Mouse (Mus musculus): ENCODE data around the gene Fam13c. TPM values are rescaled to one million over a fixed set of nuclear protein-coding genes. Genes with fewer than 3 reads are reported as not detected.
"Not testable (repeated sequence)": the region's sequence is repeated elsewhere in the genome, so short reads cannot be mapped to it uniquely, and the experiment has no call there.

Fam13c gene
- total and polyA plus RNA-seq, 2 experiments = 0.02 to 0.09 TPM

DNA sequence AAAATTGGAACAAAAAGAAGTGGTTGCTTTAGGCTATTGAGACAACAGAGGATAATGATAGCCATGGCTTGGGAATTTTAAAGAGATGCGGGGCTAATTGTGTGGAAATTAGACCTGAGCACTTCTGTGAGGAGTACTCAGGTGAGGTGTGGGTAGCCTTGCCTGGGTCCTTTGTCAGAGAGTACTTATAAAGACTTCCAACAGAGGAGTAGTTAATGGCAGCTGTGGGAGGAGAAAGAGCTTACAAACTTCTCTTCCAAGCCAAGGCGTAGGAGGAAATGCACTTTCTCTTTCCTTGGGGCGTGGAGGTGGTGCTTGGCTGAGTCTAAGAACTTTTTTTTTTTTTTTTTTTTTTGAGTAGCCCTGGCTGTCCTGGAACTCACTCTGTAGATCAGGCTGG is 6.9 kb upstream of the Fam13c start:
- Histone ChIP-seq H3K4me3 (ENCODE audit: insufficient read depth, low read depth, low read length) (no peak overlapping the region), H3K27me3 (ENCODE audit: control insufficient read depth, insufficient read depth, low read length) (no peaks in the 10 kb centered on the region), H3K9ac (ENCODE audit: low read depth, low read length) (no peak overlapping the region), H3K79me2 (ENCODE audit: control insufficient read depth, insufficient read depth, low read length) (no peaks in the 10 kb centered on the region), H3K4me1 (ENCODE audit: control insufficient read depth, insufficient read depth, low read length) (no peaks in the 10 kb centered on the region), H3K27ac (replicated peaks; ENCODE audit: insufficient read depth, low read depth, low read length) (no peak overlapping the region), H3K36me3 (ENCODE audit: control insufficient read depth, insufficient read depth, low read length) (no peaks in the 10 kb centered on the region)
- no peak for DNase-seq (ENCODE audit: extremely low read depth, low read depth, low spot score)
- TF ChIP-seq CTCF (IDR thresholded peaks at IDR 0.05; ENCODE audit: low read depth, low read length) (no peak), POLR2A (IDR thresholded peaks at IDR 0.05; ENCODE audit: extremely low read depth, insufficient read depth, low read length) (no peak)
- WGBS = 94% methylated on average over 3 of the region's 3 CpGs

DNA sequence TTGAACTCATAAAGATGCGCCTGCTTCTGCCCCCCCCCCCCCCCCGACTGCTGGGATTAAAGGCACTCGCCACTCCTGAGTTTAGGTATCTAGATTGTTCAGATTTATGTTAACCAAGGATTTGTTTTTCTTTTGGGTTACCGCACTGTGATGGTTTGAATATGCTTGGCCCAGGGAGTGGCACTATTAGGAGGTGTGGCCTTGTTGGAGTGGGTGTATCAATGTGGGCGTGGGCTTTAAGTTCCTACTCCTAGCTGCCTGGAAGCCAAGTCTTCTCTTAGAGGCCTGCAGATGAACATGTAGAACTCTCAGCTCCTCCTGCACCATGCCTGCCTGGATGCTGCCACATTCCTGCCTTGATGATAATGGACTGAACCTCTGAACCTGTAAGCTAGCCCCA is 6.5 kb upstream of the Fam13c start:
- WGBS = 88% methylated on average over 5 of the region's 5 CpGs
- DNase-seq (ENCODE audit: extremely low read depth, low read depth, low spot score); H3K27me3 ChIP-seq (ENCODE audit: control insufficient read depth, insufficient read depth, low read length): not testable (repeated sequence)

DNA sequence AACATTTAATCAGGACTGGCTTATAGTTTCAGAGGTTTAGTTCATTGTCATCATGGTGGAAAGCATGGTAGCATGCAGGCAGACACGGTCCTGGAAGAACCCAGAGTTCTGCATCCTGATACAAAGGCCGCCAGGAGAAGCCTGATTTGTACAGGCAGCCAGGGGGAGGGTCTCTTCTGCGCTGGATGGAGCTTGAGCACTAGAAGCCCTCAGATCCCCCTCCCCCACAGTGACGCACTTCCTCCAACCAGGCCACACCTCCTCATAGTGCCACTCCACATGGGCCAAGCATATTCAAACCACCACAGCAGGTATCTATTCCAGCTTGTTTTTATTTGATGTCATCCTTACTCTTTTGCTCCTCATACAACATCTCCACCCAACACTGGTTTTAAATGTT is 3.6 kb upstream of the Fam13c start:
- Histone ChIP-seq H3K36me3 (ENCODE audit: control insufficient read depth, insufficient read depth, low read length) (no peaks in the 10 kb centered on the region), H3K4me1 (ENCODE audit: control insufficient read depth, insufficient read depth, low read length) (no peaks in the 10 kb centered on the region), H3K9ac (ENCODE audit: low read depth, low read length) (no peak overlapping the region), H3K27ac (replicated peaks; ENCODE audit: insufficient read depth, low read depth, low read length) (no peak overlapping the region), H3K4me3 (ENCODE audit: insufficient read depth, low read depth, low read length) (no peak overlapping the region), H3K79me2 (ENCODE audit: control insufficient read depth, insufficient read depth, low read length) (no peaks in the 10 kb centered on the region), H3K27me3 (ENCODE audit: control insufficient read depth, insufficient read depth, low read length) (no peaks in the 10 kb centered on the region)
- no peak for TF ChIP-seq CTCF (IDR thresholded peaks at IDR 0.05; ENCODE audit: low read depth, low read length)
- no peak for TF ChIP-seq POLR2A (IDR thresholded peaks at IDR 0.05; ENCODE audit: extremely low read depth, insufficient read depth, low read length)
- WGBS = 90% methylated on average over 4 of the region's 4 CpGs
- no peak for DNase-seq (ENCODE audit: extremely low read depth, low read depth, low spot score)

More for the DNA sequence above, 6.5 kb upstream of the Fam13c start:
- not testable (repeated sequence) for H3K4me1 ChIP-seq (ENCODE audit: control insufficient read depth, insufficient read depth, low read length); H3K79me2 ChIP-seq (ENCODE audit: control insufficient read depth, insufficient read depth, low read length); H3K27ac ChIP-seq (replicated peaks; ENCODE audit: insufficient read depth, low read depth, low read length); H3K9ac ChIP-seq (ENCODE audit: low read depth, low read length); H3K36me3 ChIP-seq (ENCODE audit: control insufficient read depth, insufficient read depth, low read length); H3K4me3 ChIP-seq (ENCODE audit: insufficient read depth, low read depth, low read length)

DNA sequence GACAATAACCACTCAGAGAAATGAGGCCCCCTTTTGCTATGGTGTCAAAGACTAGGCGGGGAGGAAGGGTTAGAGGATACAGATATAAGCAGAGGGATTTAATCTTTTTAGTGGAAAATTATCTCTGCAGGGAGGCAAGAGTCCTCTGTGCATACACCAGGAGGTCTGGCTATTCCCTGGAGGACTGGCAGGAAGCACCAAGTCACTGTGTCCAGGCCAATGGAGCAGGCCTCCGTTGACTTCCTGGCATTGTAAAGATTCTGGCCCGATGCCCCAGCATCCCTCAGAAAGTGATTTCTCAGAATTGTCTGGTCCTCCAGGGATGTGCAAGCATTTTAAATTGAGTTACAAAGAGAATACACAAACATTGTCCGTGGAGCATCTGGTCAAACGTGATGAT is 3.0 kb upstream of the Fam13c start:
- no peak for DNase-seq (ENCODE audit: extremely low read depth, low read depth, low spot score)
- Histone ChIP-seq H3K27me3 (ENCODE audit: control insufficient read depth, insufficient read depth, low read length) (no peaks in the 10 kb centered on the region), H3K27ac (replicated peaks; ENCODE audit: insufficient read depth, low read depth, low read length) (no peak overlapping the region), H3K4me3 (ENCODE audit: insufficient read depth, low read depth, low read length) (no peak overlapping the region), H3K36me3 (ENCODE audit: control insufficient read depth, insufficient read depth, low read length) (no peaks in the 10 kb centered on the region), H3K4me1 (ENCODE audit: control insufficient read depth, insufficient read depth, low read length) (no peaks in the 10 kb centered on the region), H3K9ac (ENCODE audit: low read depth, low read length) (no peak overlapping the region), H3K79me2 (ENCODE audit: control insufficient read depth, insufficient read depth, low read length) (no peaks in the 10 kb centered on the region)
- TF ChIP-seq CTCF (IDR thresholded peaks at IDR 0.05; ENCODE audit: low read depth, low read length) (no peak), POLR2A (IDR thresholded peaks at IDR 0.05; ENCODE audit: extremely low read depth, insufficient read depth, low read length) (no peak)
- WGBS = 76% methylated on average over 5 of the region's 5 CpGs

DNA sequence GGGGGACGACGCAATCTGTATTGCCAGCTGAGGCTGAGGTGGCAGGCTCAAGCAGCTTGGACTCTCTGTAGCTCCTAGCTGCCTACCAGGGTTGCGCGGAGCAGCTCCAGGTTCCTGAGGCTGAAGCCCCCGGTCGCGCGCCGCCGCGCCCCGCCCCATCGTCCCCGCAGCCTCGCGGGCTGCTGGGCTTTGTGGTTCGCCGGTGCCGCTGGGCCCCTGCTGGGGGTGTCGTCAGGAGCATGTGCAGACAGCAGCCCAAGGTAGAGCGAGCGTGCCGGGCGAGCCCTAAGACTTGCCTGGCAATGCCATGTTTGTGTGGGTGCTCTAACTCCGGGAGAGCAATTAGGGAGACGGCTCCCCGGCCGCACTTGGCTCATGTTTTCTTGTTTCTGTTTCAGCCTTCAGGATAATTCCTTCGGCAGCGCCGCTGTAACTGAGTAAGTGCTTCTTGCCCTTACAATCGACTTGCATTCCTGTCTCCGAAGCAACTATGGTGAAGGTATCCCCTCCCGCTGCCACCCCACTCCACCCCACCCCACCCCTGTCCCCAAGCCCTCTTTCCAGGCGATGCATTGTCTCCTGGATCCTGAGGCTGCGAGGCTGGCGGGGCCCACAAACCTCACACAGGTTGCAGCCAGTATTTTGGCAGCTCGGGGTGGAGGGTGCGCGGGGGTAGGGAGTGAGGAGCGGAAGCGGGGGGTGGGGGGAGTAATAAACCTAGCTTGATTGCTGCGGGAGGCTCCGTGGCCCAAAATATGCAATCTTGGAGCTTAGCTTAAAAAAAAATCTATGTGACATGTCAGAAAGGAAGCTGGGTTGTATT is 569 bp downstream of the Fam13c start:
- H3K4me1 ChIP-seq (ENCODE audit: control insufficient read depth, insufficient read depth, low read length) = no peaks in the 10 kb centered on the region

DNA sequence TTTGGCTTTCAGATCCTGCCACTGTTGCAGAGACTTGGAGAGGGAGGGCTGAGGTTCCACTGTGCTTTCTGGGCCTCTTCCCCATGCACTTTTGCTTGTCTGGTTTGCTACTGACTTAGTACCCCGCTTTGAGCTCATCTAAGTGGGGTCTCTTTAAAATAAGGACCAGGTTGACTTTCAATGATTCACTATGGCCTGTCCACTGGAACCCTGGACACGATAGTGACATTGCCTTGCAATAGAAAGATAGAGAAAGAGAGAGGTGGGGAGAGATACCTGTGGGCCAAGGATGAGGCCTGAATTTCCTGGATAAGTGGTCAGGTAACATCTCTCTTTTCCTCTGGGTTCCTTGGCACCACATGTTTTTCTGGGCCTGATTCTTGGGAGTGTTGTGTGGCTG is 1.9 kb downstream of the Fam13c start:
- Histone ChIP-seq H3K4me3 (ENCODE audit: insufficient read depth, low read depth, low read length) (no peak overlapping the region), H3K27ac (replicated peaks; ENCODE audit: insufficient read depth, low read depth, low read length) (no peak overlapping the region), H3K79me2 (ENCODE audit: control insufficient read depth, insufficient read depth, low read length) (no peaks in the 10 kb centered on the region), H3K4me1 (ENCODE audit: control insufficient read depth, insufficient read depth, low read length) (no peaks in the 10 kb centered on the region), H3K27me3 (ENCODE audit: control insufficient read depth, insufficient read depth, low read length) (no peaks in the 10 kb centered on the region), H3K36me3 (ENCODE audit: control insufficient read depth, insufficient read depth, low read length) (no peaks in the 10 kb centered on the region), H3K9ac (ENCODE audit: low read depth, low read length) (no peak overlapping the region)
- no peak for DNase-seq (ENCODE audit: extremely low read depth, low read depth, low spot score)
- TF ChIP-seq POLR2A (IDR thresholded peaks at IDR 0.05; ENCODE audit: extremely low read depth, insufficient read depth, low read length) (no peak), CTCF (IDR thresholded peaks at IDR 0.05; ENCODE audit: low read depth, low read length) (no peak)
- 82% methylated on average over 2 of the region's 2 CpGs for WGBS

More for the DNA sequence above, 569 bp downstream of the Fam13c start:
- TF ChIP-seq CTCF (IDR thresholded peaks at IDR 0.05; ENCODE audit: low read depth, low read length) = no peak
- TF ChIP-seq POLR2A (IDR thresholded peaks at IDR 0.05; ENCODE audit: extremely low read depth, insufficient read depth, low read length) = no peak
- Histone ChIP-seq H3K36me3 (ENCODE audit: control insufficient read depth, insufficient read depth, low read length) (no peaks in the 10 kb centered on the region), H3K9ac (ENCODE audit: low read depth, low read length) (peak overlapping the region; percentile 48), H3K27me3 (ENCODE audit: control insufficient read depth, insufficient read depth, low read length) (no peaks in the 10 kb centered on the region), H3K27ac (replicated peaks; ENCODE audit: insufficient read depth, low read depth, low read length) (no peak overlapping the region), H3K4me3 (ENCODE audit: insufficient read depth, low read depth, low read length) (peak overlapping the region; percentile 51), H3K79me2 (ENCODE audit: control insufficient read depth, insufficient read depth, low read length) (no peaks in the 10 kb centered on the region)
- DNase-seq (ENCODE audit: extremely low read depth, low read depth, low spot score) = no peak
- WGBS = 2% methylated on average over 44 of the region's 44 CpGs

Data from liver, adult 2 months (tissue).